Mouse (Mus musculus) thymus, postnatal 0 days (tissue): Measurements from ENCODE around the gene Imp3. TPM values are rescaled to one million over a fixed set of nuclear protein-coding genes. Genes with fewer than 3 reads are reported as not detected.

Experiments
- DNase-seq: peaks from one replicate; pipeline ENCODE4 v3.0.0-alpha.2; 2015; ENCODE audit warnings: low spot score
- polyA plus RNA-seq: library from polyadenylated mRNA; unstranded; fragments of >200 nt; fragmentation: Nextera tagmentation; extraction: Ambion mirVana; gene quantifications from 2 replicates; pipeline ENCODE4 v1.2.1, GENCODE M21; 2015

The Imp3 gene
- polyA plus RNA-seq, 1 experiment from 2014 or later: 160 TPM

GRCm38 (mm10) chr9:56961591-56961990 lies 24.3 kb downstream of the Imp3 start:
- DNase-seq: no peak

GRCm38 (mm10) chr9:56970158-56970557 lies 32.9 kb downstream of the Imp3 start:
- no peak for DNase-seq

DNA sequence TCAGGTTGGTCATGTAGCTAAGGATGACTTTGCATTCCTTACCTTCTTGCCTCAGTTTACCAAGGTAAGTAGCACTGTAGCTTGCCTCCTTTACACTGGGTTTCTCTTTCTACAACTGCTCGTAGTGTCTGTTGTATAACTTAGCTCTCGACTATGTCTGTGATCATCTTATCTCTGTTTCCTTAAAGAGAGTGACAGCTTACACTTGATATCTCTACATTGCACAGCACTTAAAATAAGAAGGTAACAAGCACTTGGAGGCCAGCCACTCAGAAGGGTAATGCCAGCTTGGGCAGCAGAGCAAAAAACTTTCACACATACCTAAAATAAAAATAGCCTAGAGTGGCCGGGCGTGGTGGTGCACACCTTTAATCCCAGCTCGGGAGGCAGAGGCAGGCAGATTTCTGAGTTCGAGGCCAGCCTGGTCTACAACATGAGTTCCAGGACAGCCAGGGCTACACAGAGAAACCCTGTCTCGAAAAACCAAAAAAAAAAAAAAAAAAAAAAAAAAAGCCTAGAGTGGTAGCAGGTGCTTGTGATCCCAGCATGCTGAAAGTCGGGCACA lies 36.8 kb downstream of the Imp3 start:
- DNase-seq: no peak

DNA sequence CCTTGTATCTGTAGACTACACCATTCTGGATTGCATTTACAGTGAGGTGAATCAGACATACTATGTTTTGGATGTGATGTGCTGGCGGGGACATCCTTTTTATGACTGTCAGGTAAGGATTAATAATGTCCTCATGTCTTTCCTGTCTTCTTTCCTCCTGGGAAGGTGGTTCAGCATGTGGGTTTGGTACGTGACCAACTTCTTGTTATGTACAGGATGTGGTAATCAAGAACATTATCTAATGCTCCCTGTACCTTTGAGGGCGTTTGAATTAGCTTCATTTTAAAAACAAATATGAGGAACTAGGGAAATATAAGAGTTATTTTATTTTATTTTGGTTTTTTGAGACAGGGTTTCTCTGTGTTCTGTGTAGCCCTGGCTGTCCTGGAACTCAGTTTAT lies 37.9 kb downstream of the Imp3 start:
- DNase-seq: no peak

GRCm38 (mm10) chr9:56980186-56980585 lies 42.9 kb downstream of the Imp3 start:
- no peak for DNase-seq

GRCm38 (mm10) chr9:56981502-56981901 lies 44.2 kb downstream of the Imp3 start:
- no peak for DNase-seq

Other genes with a start within 250 kb of the Imp3 start
- 1.1 and 1.3 TPM in 2 replicates for gene Lingo1, start 141.0 kb upstream of the Imp3 start, polyA plus RNA-seq
- gene Odf3l1, start 72.8 kb upstream of the Imp3 start, polyA plus RNA-seq: 0.13 TPM in 1 of 2 replicates, not detected in the other
- 0.91 and 1.4 TPM in 2 replicates for gene Cspg4, start 72.4 kb upstream of the Imp3 start, polyA plus RNA-seq
- gene Snx33, start 9.1 kb upstream of the Imp3 start, polyA plus RNA-seq: 4.7 and 5.1 TPM in 2 replicates
- 20.9 and 23.6 TPM in 2 replicates for gene Snupn, start 13.4 kb downstream of the Imp3 start, polyA plus RNA-seq
- 9.3 and 10.6 TPM in 2 replicates for gene Ptpn9, start 57.4 kb downstream of the Imp3 start, polyA plus RNA-seq
- gene Sin3a, start 134.6 kb downstream of the Imp3 start, polyA plus RNA-seq: 25.3 and 26.6 TPM in 2 replicates
- 36.6 and 37.6 TPM in 2 replicates for gene Man2c1, start 193.2 kb downstream of the Imp3 start, polyA plus RNA-seq
- 28.6 and 34.7 TPM in 2 replicates for gene Neil1, start 210.8 kb downstream of the Imp3 start, polyA plus RNA-seq
- gene Commd4, start 220.9 kb downstream of the Imp3 start, polyA plus RNA-seq: 181 and 201 TPM in 2 replicates